Mouse (Mus musculus): ENCODE data around the gene Atp5d. TPM values are rescaled to one million over a fixed set of nuclear protein-coding genes. Genes with fewer than 3 reads are reported as not detected.

Gene Atp5d
- polyA plus RNA-seq, 1 experiment from 2014 or later = 396 TPM

DNA sequence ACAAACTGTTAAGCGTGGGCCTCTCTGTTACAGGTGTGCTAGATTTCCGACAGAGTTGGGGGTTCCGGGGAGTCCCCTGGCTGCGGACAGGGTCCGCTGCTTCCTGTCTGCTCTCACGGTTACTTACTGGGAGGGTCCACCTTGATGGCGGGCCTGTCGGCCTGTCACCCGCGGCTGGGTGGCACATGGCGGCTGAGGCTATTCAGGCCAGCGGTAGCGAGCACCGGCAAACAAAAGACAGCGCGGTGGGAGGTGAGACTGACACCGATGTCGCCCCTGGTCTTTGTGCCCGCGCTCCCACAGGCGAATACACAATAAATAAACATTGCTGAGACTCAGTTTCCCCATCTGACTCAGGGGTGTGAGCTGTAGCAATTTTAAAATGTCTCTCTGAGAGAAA, 51.6 kb downstream of the Atp5d start:
- Histone ChIP-seq H3K4me1 (peaks cover 28% of the 10 kb centered on the region), H3K4me3 (peak overlapping the region; percentile 36), H3K9ac (peak overlapping the region; percentile 72), H3K9me3 (no peaks in the 10 kb centered on the region), H3K27ac (peak overlapping the region; percentile 37; the same call in 1 of the 2 replicates), H3K4me2 (replicated peaks) (peak overlapping the region; percentile 74), H3K27me3 (replicated peaks) (peaks cover 4% of the 10 kb centered on the region; the same call in 1 of the 2 replicates), H3K36me3 (peaks cover 27% of the 10 kb centered on the region)
- 1% methylated on average over 21 of the region's 21 CpGs for WGBS
- peak; percentile 46; the same call in 1 of the 2 replicates for ATAC-seq (ENCODE audit: low FRiP score, low read depth)

DNA sequence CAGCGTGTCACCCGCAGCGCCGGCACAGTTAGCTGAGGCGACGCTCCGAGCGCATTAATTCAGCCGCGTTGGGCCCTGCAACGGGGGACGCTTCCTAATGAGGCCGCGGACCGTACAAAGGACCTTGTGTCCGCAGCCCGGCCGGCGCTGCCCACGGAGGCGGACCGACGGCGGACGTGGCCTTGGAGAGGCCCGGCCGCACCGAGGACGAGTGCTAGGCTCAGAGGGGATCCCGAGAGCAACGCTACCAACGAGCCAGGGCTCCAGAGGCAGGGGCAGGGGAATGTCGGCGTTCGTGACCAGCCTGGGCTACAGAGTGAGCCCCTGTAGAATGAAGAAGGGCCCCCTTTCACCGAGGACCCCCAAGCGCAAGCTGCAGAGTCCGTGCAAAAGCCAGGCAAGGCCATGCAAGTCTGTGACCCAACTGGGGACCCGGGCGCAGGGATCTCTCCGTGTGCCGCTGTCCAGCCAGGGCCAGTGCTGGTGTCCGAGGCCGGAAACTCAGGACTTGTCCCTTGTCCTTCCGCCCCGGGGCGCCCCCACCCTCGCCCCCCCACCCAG, 52.1 kb downstream of the Atp5d start:
- Histone ChIP-seq H3K4me3 (peak overlapping the region; percentile 36), H3K27ac (peak overlapping the region; percentile 48; the same call in 1 of the 2 replicates), H3K36me3 (peaks cover 27% of the 10 kb centered on the region), H3K4me1 (peaks cover 28% of the 10 kb centered on the region), H3K9ac (peak overlapping the region; percentile 72), H3K4me2 (replicated peaks) (peak overlapping the region; percentile 74), H3K9me3 (no peaks in the 10 kb centered on the region), H3K27me3 (replicated peaks) (peaks cover 4% of the 10 kb centered on the region; the same call in 1 of the 2 replicates)
- peak; percentile 51 for ATAC-seq (ENCODE audit: low FRiP score, low read depth)
- WGBS = under 1% methylated on average over 48 of the region's 48 CpGs

DNA sequence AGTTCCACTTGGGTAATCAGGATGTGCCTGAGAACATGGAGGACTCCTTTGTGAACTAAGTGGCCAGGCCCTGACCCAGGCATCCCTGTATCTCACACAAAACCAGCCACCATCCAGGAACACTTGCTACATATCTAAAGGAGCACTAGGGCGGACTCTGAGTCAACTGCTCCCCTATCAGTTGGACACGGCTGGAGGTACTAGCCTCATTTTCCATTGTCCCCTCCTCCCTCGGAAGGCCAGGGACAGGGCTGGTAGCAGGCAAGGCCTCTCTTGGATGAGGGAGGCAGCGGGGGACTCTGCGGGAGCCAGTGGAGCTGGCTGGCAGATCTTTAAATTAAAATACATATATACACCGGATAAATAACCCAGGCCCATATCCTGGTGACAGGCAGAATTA, 55.5 kb downstream of the Atp5d start:
- peaks cover 7% of the 10 kb centered on the region; the same call in 1 of the 2 replicates for H3K27me3 ChIP-seq (replicated peaks)
- no peak overlapping the region for H3K4me3 ChIP-seq
- 0 out of 2 replicates have a peak overlapping the region, but pooled peaks have one; percentile 35 for H3K9ac ChIP-seq
- H3K27ac ChIP-seq = no peak overlapping the region
- WGBS = 79% methylated on average over 6 of the region's 6 CpGs
- peaks cover 3% of the 10 kb centered on the region for H3K36me3 ChIP-seq
- ATAC-seq (ENCODE audit: low FRiP score, low read depth) = no peak
- peaks cover 26% of the 10 kb centered on the region for H3K4me1 ChIP-seq
- no peaks in the 10 kb centered on the region for H3K9me3 ChIP-seq
- no peak overlapping the region for H3K4me2 ChIP-seq (replicated peaks)

DNA sequence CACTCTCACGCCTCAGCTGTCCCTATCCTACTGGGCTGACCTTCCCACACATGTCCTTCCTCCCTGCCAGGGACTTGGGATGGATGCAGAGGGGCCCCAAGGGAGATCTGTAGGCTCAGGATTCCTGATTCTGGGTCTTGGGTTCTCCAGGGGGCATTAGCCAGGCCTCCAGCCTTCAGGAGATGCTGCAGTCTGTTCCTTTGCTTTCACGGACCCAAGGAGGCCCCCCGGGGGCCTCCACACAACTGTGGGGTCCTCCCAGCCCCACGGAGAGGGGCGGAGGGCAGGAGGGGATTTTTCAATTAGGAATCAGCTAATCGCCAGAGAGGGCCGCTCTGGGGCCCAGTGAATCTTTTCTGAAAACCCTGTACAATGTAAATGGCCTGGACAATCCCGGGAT, 56.0 kb downstream of the Atp5d start:
- Histone ChIP-seq H3K9me3 (no peaks in the 10 kb centered on the region), H3K4me1 (peaks cover 23% of the 10 kb centered on the region), H3K4me2 (replicated peaks) (no peak overlapping the region), H3K27me3 (replicated peaks) (0 out of 2 replicates have a peak, but pooled peaks cover 4% of the 10 kb centered on the region), H3K4me3 (no peak overlapping the region), H3K27ac (no peak overlapping the region), H3K36me3 (no peaks in the 10 kb centered on the region), H3K9ac (0 out of 2 replicates have a peak overlapping the region, but pooled peaks have one; percentile 35)
- no peak for ATAC-seq (ENCODE audit: low FRiP score, low read depth)
- WGBS = 59% methylated on average over 8 of the region's 8 CpGs

Other genes starting within 250 kb of the Atp5d start
- not detected in 2 replicates for gene Cfd, start 247.8 kb upstream of the Atp5d start, polyA plus RNA-seq (2016; fragmentation: Nextera tagmentation; extraction: Ambion mirVana)
- 60.5 and 62.6 TPM in 2 replicates for gene Med16, start 229.7 kb upstream of the Atp5d start, polyA plus RNA-seq (2016; fragmentation: Nextera tagmentation; extraction: Ambion mirVana)
- gene Gm26602, start 227.8 kb upstream of the Atp5d start, polyA plus RNA-seq (2016; fragmentation: Nextera tagmentation; extraction: Ambion mirVana) = 28.4 and 40.5 TPM in 2 replicates
- gene Kiss1r, start 221.7 kb upstream of the Atp5d start, polyA plus RNA-seq (2016; fragmentation: Nextera tagmentation; extraction: Ambion mirVana) = 1.1 and 1.3 TPM in 2 replicates
- 185 and 186 TPM in 2 replicates for gene R3hdm4, start 217.4 kb upstream of the Atp5d start, polyA plus RNA-seq (2016; fragmentation: Nextera tagmentation; extraction: Ambion mirVana)
- 4.9 and 7.7 TPM in 2 replicates for gene Arid3a, start 211.6 kb upstream of the Atp5d start, polyA plus RNA-seq (2016; fragmentation: Nextera tagmentation; extraction: Ambion mirVana)
- gene Wdr18, start 178.5 kb upstream of the Atp5d start, polyA plus RNA-seq (2016; fragmentation: Nextera tagmentation; extraction: Ambion mirVana) = 84.5 and 98.3 TPM in 2 replicates
- 0.24 and 0.40 TPM in 2 replicates for gene Grin3b, start 167.9 kb upstream of the Atp5d start, polyA plus RNA-seq (2016; fragmentation: Nextera tagmentation; extraction: Ambion mirVana)
- 26.3 and 27.7 TPM in 2 replicates for gene Tmem259, start 154.3 kb upstream of the Atp5d start, polyA plus RNA-seq (2016; fragmentation: Nextera tagmentation; extraction: Ambion mirVana)
- 106 and 107 TPM in 2 replicates for gene Cnn2, start 150.0 kb upstream of the Atp5d start, polyA plus RNA-seq (2016; fragmentation: Nextera tagmentation; extraction: Ambion mirVana)
- 9.9 and 10.7 TPM in 2 replicates for gene Abca7, start 142.1 kb upstream of the Atp5d start, polyA plus RNA-seq (2016; fragmentation: Nextera tagmentation; extraction: Ambion mirVana)
- 4.3 and 4.7 TPM in 2 replicates for gene Arhgap45, start 122.0 kb upstream of the Atp5d start, polyA plus RNA-seq (2016; fragmentation: Nextera tagmentation; extraction: Ambion mirVana)
- 160 and 166 TPM in 2 replicates for gene Polr2e, start 98.8 kb upstream of the Atp5d start, polyA plus RNA-seq (2016; fragmentation: Nextera tagmentation; extraction: Ambion mirVana)
- 499 and 515 TPM in 2 replicates for gene Gpx4, start 91.5 kb upstream of the Atp5d start, polyA plus RNA-seq (2016; fragmentation: Nextera tagmentation; extraction: Ambion mirVana)
- 15.1 and 15.4 TPM in 2 replicates for gene Sbno2, start 33.1 kb upstream of the Atp5d start, polyA plus RNA-seq (2016; fragmentation: Nextera tagmentation; extraction: Ambion mirVana)
- 17.4 and 23.9 TPM in 2 replicates for gene Stk11, start 22.8 kb upstream of the Atp5d start, polyA plus RNA-seq (2016; fragmentation: Nextera tagmentation; extraction: Ambion mirVana)
- gene Cbarp, start 2.2 kb downstream of the Atp5d start, polyA plus RNA-seq (2016; fragmentation: Nextera tagmentation; extraction: Ambion mirVana) = 26.5 and 27.3 TPM in 2 replicates
- gene Midn, start 9.6 kb downstream of the Atp5d start, polyA plus RNA-seq (2016; fragmentation: Nextera tagmentation; extraction: Ambion mirVana) = 40.8 and 45.1 TPM in 2 replicates
- 262 and 273 TPM in 2 replicates for gene Cirbp, start 27.4 kb downstream of the Atp5d start, polyA plus RNA-seq (2016; fragmentation: Nextera tagmentation; extraction: Ambion mirVana)
- 14.9 and 15.7 TPM in 2 replicates for gene 1600002K03Rik, start 34.3 kb downstream of the Atp5d start, polyA plus RNA-seq (2016; fragmentation: Nextera tagmentation; extraction: Ambion mirVana)
- gene Efna2, start 40.9 kb downstream of the Atp5d start, polyA plus RNA-seq (2016; fragmentation: Nextera tagmentation; extraction: Ambion mirVana) = 47.9 and 48.0 TPM in 2 replicates
- gene Mum1, start 87.8 kb downstream of the Atp5d start, polyA plus RNA-seq (2016; fragmentation: Nextera tagmentation; extraction: Ambion mirVana) = 52.1 and 54.6 TPM in 2 replicates
- 214 and 227 TPM in 2 replicates for gene Ndufs7, start 110.5 kb downstream of the Atp5d start, polyA plus RNA-seq (2016; fragmentation: Nextera tagmentation; extraction: Ambion mirVana)
- gene Gamt, start 122.4 kb downstream of the Atp5d start, polyA plus RNA-seq (2016; fragmentation: Nextera tagmentation; extraction: Ambion mirVana) = 37.9 and 38.6 TPM in 2 replicates
- 66.6 TPM in 2 replicates for gene Dazap1, start 122.9 kb downstream of the Atp5d start, polyA plus RNA-seq (2016; fragmentation: Nextera tagmentation; extraction: Ambion mirVana)
- 643 and 654 TPM in 2 replicates for gene Rps15, start 153.8 kb downstream of the Atp5d start, polyA plus RNA-seq (2016; fragmentation: Nextera tagmentation; extraction: Ambion mirVana)
- gene Apc2, start 157.3 kb downstream of the Atp5d start, polyA plus RNA-seq (2016; fragmentation: Nextera tagmentation; extraction: Ambion mirVana) = 160 and 175 TPM in 2 replicates
- gene 2310011J03Rik, start 181.9 kb downstream of the Atp5d start, polyA plus RNA-seq (2016; fragmentation: Nextera tagmentation; extraction: Ambion mirVana) = 37.7 and 41.1 TPM in 2 replicates
- 2.2 and 2.3 TPM in 2 replicates for gene Pcsk4, start 190.9 kb downstream of the Atp5d start, polyA plus RNA-seq (2016; fragmentation: Nextera tagmentation; extraction: Ambion mirVana)
- gene Reep6, start 191.3 kb downstream of the Atp5d start, polyA plus RNA-seq (2016; fragmentation: Nextera tagmentation; extraction: Ambion mirVana) = 3.4 and 3.6 TPM in 2 replicates
- gene Adamtsl5, start 209.8 kb downstream of the Atp5d start, polyA plus RNA-seq (2016; fragmentation: Nextera tagmentation; extraction: Ambion mirVana) = 0.50 and 1.1 TPM in 2 replicates
- gene Plk5, start 217.8 kb downstream of the Atp5d start, polyA plus RNA-seq (2016; fragmentation: Nextera tagmentation; extraction: Ambion mirVana) = 0.29 and 0.49 TPM in 2 replicates
- 23.6 and 26.5 TPM in 2 replicates for gene Mex3d, start 249.0 kb downstream of the Atp5d start, polyA plus RNA-seq (2016; fragmentation: Nextera tagmentation; extraction: Ambion mirVana)

All from neural tube, embryonic 12.5 days (tissue).